ENCODE assay signal across 8 mouse cellular contexts in genomic region chr5:107868905-107869424, GRCm38 (mm10). TPM values are rescaled to one million over a fixed set of nuclear protein-coding genes. Genes with fewer than 3 reads are reported as not detected.
DNase-seq lines count a peak whose midpoint lies in the region; ATAC-seq and TF ChIP-seq lines count a peak whose summit lies in the region.

No protein-coding gene starts in this region.

- peaks cover 4% of the 10 kb centered on the region for H3K4me1 ChIP-seq in cerebellum, adult 2 months (ENCODE audit: control insufficient read depth, insufficient read depth, low read length)
- no peaks in the 10 kb centered on the region for H3K4me1 ChIP-seq in forebrain, postnatal 0 days (ENCODE audit: insufficient read depth)
- H3K4me1 ChIP-seq in lung, adult 2 months (ENCODE audit: control insufficient read depth, insufficient read depth, low read length) = peaks cover 2% of the 10 kb centered on the region

- H3K9ac ChIP-seq in forebrain, postnatal 0 days = peak overlapping the region; percentile 71

- no peaks in the 10 kb centered on the region for H3K27me3 ChIP-seq in cerebellum, adult 2 months (ENCODE audit: control insufficient read depth, insufficient read depth, low read length)
- H3K27me3 ChIP-seq in forebrain, postnatal 0 days (ENCODE audit: insufficient read depth, low read length) = no peaks in the 10 kb centered on the region

- peak overlapping the region; percentile 92 for H3K4me3 ChIP-seq in cerebellum, adult 2 months (replicated peaks; ENCODE audit: insufficient read depth, low read depth, low read length)
- H3K4me3 ChIP-seq in forebrain, postnatal 0 days (ENCODE audit: low read depth, low read length) = peak overlapping the region; percentile 59
- peak overlapping the region; percentile 75 for H3K4me3 ChIP-seq in layer of hippocampus, adult 2 months
- peak overlapping the region; percentile 73 for H3K4me3 ChIP-seq in lung, adult 2 months (replicated peaks; ENCODE audit: extremely low read depth, low read depth, low read length)

- whole genome bisulfite sequencing in cerebellum, adult 2 months = under 1% methylated on average over 58 of the region's 58 CpGs
- WGBS in forebrain, postnatal 0 days = under 1% methylated on average over 55 of the region's 58 CpGs
- WGBS in lung, adult 2 months = under 1% methylated on average over 57 of the region's 58 CpGs

- TF ChIP-seq CTCF in cerebellum, adult 2 months (IDR thresholded peaks at IDR 0.05; ENCODE audit: borderline replicate concordance, insufficient read depth, low read depth, low read length) = no peak
- TF ChIP-seq CTCF in forebrain, postnatal 0 days (IDR thresholded peaks at IDR 0.05; ENCODE audit: low read depth) = peak; percentile 44
- TF ChIP-seq CTCF in layer of hippocampus, adult 2 months (conservative IDR thresholded peaks at IDR 0.05) = peak; percentile 55
- no peak for TF ChIP-seq CTCF in lung, adult 2 months (IDR thresholded peaks at IDR 0.05; ENCODE audit: insufficient read depth, low read length)

- H3K36me3 ChIP-seq in forebrain, postnatal 0 days (ENCODE audit: insufficient read depth) = no peaks in the 10 kb centered on the region

- DNase-seq in MEL-GATA-1-ER (ENCODE audit: extremely low read depth, low read depth) = peak; percentile 72
- peak; percentile 93 to 94 for DNase-seq in cerebellum, adult 2 months
- peak; percentile 88 for DNase-seq in forebrain, postnatal 0 days
- DNase-seq in heart, postnatal 4 days = peak; percentile 95
- peak; percentile 78 to 90 for DNase-seq in layer of hippocampus, adult 2 months (ENCODE audit: low spot score in 2 of 2)
- DNase-seq in lung, adult 2 months = peak; percentile 87
- peak; percentile 93 for DNase-seq in testis, postnatal 14 days (ENCODE audit: low spot score)

- no peaks in the 10 kb centered on the region for H3K9me3 ChIP-seq in forebrain, postnatal 0 days (ENCODE audit: low read length)

- peak; percentile 45; the same call in 1 of the 2 replicates for TF ChIP-seq POLR2A in cerebellum, adult 2 months (IDR thresholded peaks at IDR 0.05; ENCODE audit: borderline replicate concordance, insufficient read depth, low read length)
- TF ChIP-seq POLR2A in lung, adult 2 months (IDR thresholded peaks at IDR 0.05; ENCODE audit: borderline replicate concordance, extremely low read depth, low read depth, low read length) = 0 out of 2 replicates have a peak, but pooled peaks have one; percentile 51

- H3K27ac ChIP-seq in cerebellum, adult 2 months (ENCODE audit: insufficient read depth, low read length) = peak overlapping the region; percentile 76; the same call in 1 of the 2 replicates
- H3K27ac ChIP-seq in forebrain, postnatal 0 days (ENCODE audit: low read depth, low read length) = peak overlapping the region; percentile 77
- peak overlapping the region; percentile 93 for H3K27ac ChIP-seq in layer of hippocampus, adult 2 months

- ATAC-seq in forebrain, postnatal 0 days = peak; percentile 96
- peak; percentile 56 for ATAC-seq in neutrophil, adult 5-6 weeks (ENCODE audit: extremely low read depth, insufficient number of reproducible peaks, low FRiP score, poor library complexity, severe bottlenecking)

- H3K4me2 ChIP-seq in forebrain, postnatal 0 days (ENCODE audit: low read depth) = peak overlapping the region; percentile 72

RNA-seq across cellular contexts. Expression of gene Evi5, which starts 5.9 kb away (rescaled TPM):
- 37.2 and 37.6 TPM in 2 replicates for polyA plus RNA-seq in cerebellum, adult 2 months (2012; rRNA removed)
- total RNA-seq in forebrain, postnatal 0 days (2014; rRNA removed) = 61.9 and 66.9 TPM in 2 replicates
- 40.3 and 59.6 TPM in 2 replicates for polyA plus RNA-seq in forebrain, postnatal 0 days (2015; fragmentation: Nextera tagmentation; extraction: Ambion mirVana)
- 10 to 100 TPM; 42.9 to 48.2 TPM for total RNA-seq in heart, postnatal 4 days (2021)
- total RNA-seq in layer of hippocampus, adult 2 months (2021) = 10 to 100 TPM; 63.2 to 70.7 TPM
- polyA plus RNA-seq in lung, adult 2 months (2012; rRNA removed) = 16.5 and 18.2 TPM in 2 replicates
- 23.6 and 27.4 TPM in 2 replicates for total RNA-seq in neutrophil, adult 5-6 weeks (2017)

RNA-seq across cellular contexts. Expression of gene Rpl5, which starts 31.3 kb away (rescaled TPM):
- 75.5 and 81.9 TPM in 2 replicates for polyA plus RNA-seq in cerebellum, adult 2 months (2012; rRNA removed)
- total RNA-seq in forebrain, postnatal 0 days (2014; rRNA removed) = 195 and 203 TPM in 2 replicates
- polyA plus RNA-seq in forebrain, postnatal 0 days (2015; fragmentation: Nextera tagmentation; extraction: Ambion mirVana) = 65.7 and 74.2 TPM in 2 replicates
- 10 to 100 TPM; 65.4 to 65.5 TPM for total RNA-seq in heart, postnatal 4 days (2021)
- total RNA-seq in layer of hippocampus, adult 2 months (2021) = 10 to 100 TPM; 66.6 to 68.7 TPM
- polyA plus RNA-seq in lung, adult 2 months (2012; rRNA removed) = 17.2 and 18.8 TPM in 2 replicates
- total RNA-seq in neutrophil, adult 5-6 weeks (2017) = 399 and 518 TPM in 2 replicates

RNA-seq across cellular contexts. Expression of gene Ube2d2b, which starts 39.1 kb away (rescaled TPM):
- polyA plus RNA-seq in cerebellum, adult 2 months (2012; rRNA removed) = not detected in 2 replicates
- not detected in 2 replicates for total RNA-seq in forebrain, postnatal 0 days (2014; rRNA removed)
- not detected in 2 replicates for polyA plus RNA-seq in forebrain, postnatal 0 days (2015; fragmentation: Nextera tagmentation; extraction: Ambion mirVana)
- not detected for total RNA-seq in heart, postnatal 4 days (2021)
- total RNA-seq in layer of hippocampus, adult 2 months (2021) = not detected
- polyA plus RNA-seq in lung, adult 2 months (2012; rRNA removed) = not detected in 2 replicates
- total RNA-seq in neutrophil, adult 5-6 weeks (2017) = not detected in 2 replicates

Comparison
In these comparisons a context has a peak if more than half of its experiments do, and no peak if none do; other contexts are left out.
1. Peak in every context shown above with its lines: DNase-seq, ATAC-seq, H3K4me3 ChIP-seq and H3K27ac ChIP-seq.
2. CTCF ChIP-seq: peak in forebrain, postnatal 0 days (single experiment) and layer of hippocampus, adult 2 months (single experiment); none in cerebellum, adult 2 months (single experiment) and lung, adult 2 months (single experiment).